Mouse (Mus musculus): ENCODE data around the gene Smim15.

Gene Smim15

GRCm38 (mm10) chr13:108062900-108063299 lies 18.7 kb downstream of the Smim15 start:
- DNase-seq (ENCODE audit: low spot score in 2 of 2): no peak

DNA sequence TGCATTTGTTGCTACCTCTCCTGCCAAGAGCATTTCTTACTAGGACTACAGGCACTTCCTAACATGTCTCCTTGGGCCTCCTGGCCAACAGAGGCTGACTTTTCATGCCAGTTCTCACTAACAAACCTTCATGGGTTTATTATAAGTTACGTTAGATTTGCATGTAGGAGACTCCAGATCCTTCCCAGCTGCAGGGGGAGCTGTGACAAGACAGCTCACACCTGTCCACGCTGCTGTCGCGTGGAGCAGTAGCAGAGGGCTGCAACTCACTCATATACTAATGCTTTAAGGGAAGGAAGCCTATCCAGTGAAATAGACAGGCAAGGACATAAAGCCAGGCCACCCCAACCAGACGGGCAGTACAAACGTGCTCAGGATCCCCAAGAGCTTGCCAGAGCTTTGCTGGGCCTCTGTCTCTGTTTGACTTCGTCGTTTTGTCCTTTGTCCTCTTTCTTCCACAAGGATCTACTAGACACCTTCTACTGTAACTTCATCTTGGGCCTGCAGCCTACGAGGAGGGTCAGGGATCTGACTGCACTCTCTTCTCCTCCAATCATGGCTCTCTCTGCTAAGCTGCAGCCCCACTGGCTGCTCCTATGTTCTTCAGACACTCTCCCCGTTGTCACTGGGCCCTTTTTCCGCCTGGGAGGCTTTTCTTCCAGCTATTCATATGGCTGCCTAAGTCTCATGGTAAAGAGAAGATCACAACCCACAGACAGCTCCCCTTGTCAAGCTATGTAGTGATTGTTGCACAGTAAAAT lies 19.3 kb downstream of the Smim15 start:
- no peak for DNase-seq (ENCODE audit: low spot score in 2 of 2)

- no peak for DNase-seq (ENCODE audit: low spot score in 2 of 2)
These were observed 20.1 kb downstream of the Smim15 start for GRCm38 (mm10) chr13:108064331-108064730.

GRCm38 (mm10) chr13:108066021-108066420 lies 21.8 kb downstream of the Smim15 start:
- DNase-seq (ENCODE audit: low spot score in 2 of 2): no peak

GRCm38 (mm10) chr13:108069151-108069550 lies 24.9 kb downstream of the Smim15 start:
- no peak for DNase-seq (ENCODE audit: low spot score in 2 of 2)

GRCm38 (mm10) chr13:108070171-108070570 lies 25.9 kb downstream of the Smim15 start:
- DNase-seq (ENCODE audit: low spot score in 2 of 2): no peak

DNA sequence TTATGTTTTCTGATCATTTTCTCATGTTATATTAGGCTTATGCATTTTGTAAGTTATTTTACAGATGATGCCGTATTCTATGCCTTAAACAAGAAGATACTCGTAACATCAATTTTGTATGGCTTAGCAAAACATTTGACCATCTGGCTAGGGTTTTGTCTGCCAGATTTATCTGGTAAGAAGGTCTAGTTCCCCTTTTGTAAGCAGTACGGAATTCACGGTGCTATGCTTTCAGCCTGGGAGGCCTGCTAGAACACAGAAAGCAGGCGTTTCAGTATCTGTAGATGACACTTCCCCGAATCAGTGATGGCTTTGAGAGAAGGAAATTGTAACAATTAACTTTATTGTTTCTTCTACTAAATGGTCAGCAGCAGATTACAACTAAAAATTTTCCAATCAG lies 33.2 kb downstream of the Smim15 start:
- DNase-seq (ENCODE audit: low spot score in 2 of 2): no peak

DNA sequence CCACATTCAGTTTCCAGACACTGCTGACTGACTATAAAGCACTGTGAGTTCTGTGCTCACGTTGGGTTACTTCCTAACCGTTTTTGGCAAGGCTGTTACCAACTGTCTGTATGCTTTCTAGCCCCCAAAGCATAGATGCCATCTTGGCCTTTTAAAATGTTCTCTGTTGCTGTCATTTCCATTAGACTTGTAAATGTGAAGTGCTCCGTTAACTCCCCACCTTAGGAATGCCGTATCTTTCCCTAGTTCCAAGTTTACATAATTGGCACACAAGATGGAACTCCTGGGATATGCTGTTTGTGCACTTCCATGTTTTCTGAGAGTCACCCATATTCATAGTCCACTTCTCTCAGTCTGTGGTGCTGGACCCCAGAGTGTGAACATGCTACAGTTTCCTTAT lies 33.7 kb downstream of the Smim15 start:
- DNase-seq (ENCODE audit: low spot score in 2 of 2): no peak

- no peak for DNase-seq (ENCODE audit: low spot score in 2 of 2)
These were observed 39.8 kb downstream of the Smim15 start for GRCm38 (mm10) chr13:108084086-108084485.

- no peak for DNase-seq (ENCODE audit: low spot score in 2 of 2)
These were observed 41.8 kb downstream of the Smim15 start for GRCm38 (mm10) chr13:108086036-108086435.

DNA sequence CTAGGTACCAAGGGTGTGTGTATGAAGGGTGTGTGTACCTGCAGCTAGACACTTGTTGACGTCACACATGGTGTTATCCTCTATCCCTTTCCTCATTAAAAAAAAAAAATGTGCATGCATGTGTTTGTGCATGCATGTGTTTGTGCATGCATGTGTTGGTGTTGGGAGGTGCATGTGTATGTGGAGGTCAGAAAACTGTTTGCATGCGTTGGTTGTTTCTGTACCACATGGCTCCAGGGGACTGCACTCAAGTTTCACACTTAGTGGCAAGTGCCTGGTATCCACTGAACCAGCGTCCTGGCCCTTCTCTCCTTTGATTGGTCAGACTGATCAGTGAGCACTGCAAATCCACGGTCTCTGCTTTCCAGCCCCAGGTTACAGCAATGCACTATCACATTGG lies 42.5 kb downstream of the Smim15 start:
- DNase-seq (ENCODE audit: low spot score in 2 of 2): no peak

DNA sequence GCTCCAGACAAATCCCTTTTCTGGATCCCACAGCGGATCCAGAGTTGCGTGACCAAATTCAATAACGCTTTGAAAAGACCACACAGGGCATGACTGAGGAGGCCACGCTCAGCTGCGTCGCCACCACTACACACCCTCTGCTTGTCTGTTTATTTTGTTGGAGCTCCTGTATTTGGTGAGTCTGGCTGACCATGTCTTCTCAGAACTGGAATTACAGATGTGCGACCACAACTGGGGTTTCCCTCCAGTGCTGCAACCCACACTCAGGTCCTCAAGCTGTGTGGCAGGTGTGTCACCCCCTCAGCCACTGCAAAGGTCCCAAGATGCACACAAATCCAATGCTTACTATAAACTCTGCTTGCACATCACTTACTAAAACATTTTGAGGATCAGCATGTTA lies 48.0 kb downstream of the Smim15 start:
- no peak for DNase-seq (ENCODE audit: low spot score in 2 of 2)

GRCm38 (mm10) chr13:108094681-108095080 lies 50.4 kb downstream of the Smim15 start:
- DNase-seq (ENCODE audit: low spot score in 2 of 2): no peak

- peak; percentile 15 to 33 for DNase-seq (ENCODE audit: low spot score in 2 of 2)
These were observed 51.4 kb downstream of the Smim15 start for GRCm38 (mm10) chr13:108095617-108096016.

DNA sequence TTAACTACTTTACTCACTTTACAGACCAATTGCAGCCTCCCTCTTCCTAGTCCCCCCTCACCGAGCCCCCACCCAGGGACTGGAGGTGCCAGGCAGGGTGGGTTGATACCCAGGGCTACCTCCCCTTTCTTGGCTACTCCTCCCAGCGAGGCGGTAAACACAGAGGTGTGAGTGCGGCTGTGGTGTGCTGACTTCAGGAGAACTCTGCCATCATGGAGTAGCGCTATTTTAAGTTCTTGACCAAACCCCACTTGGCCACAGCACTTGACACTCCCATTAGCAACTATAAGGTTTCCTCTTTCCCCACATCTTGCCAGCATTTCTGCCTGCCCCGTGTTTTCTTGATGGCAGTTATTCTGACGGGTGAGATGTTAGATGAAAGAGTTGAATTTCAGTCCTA lies 52.2 kb downstream of the Smim15 start:
- no peak for DNase-seq (ENCODE audit: low spot score in 2 of 2)

Measured in right cerebral cortex, postnatal 36 days (tissue).